Mouse (Mus musculus): ENCODE measurements around the gene 2310061I04Rik.

GRCm38 (mm10) chr17:35903343-35903991, 6.2 kb upstream of the 2310061I04Rik start:
- TF ChIP-seq EP300 (optimal IDR thresholded peaks at IDR 0.05) = no peak
- TF ChIP-seq CTCF (IDR thresholded peaks at IDR 0.05; ENCODE audit: low read depth) = no peak
